Mouse (Mus musculus) embryonic fibroblast, embryonic 13.5 days (primary cell): ENCODE measurements at regions not wholly inside any gene's neighbourhood (a gene's known extent, or its start where the extent isn't known, plus 50 kb on each side); places are given as distances from the start of the nearest gene placed in this dataset.

ENCODE experiments used
- H3K27ac ChIP-seq: 2 replicates; pipeline ENCODE4 v1.5.1; 2012; ENCODE audit warnings: low read length, control low read depth, inconsistent platforms; ENCODE audit not compliant: insufficient read depth
- H3K4me1 ChIP-seq: 2 replicates; pipeline ENCODE4 v1.6.1; 2011; ENCODE audit warnings: low read length; ENCODE audit not compliant: control insufficient read depth, insufficient read depth
- H3K4me3 ChIP-seq: 2 replicates; pipeline ENCODE4 v1.5.1; 2011; ENCODE audit warnings: mild to moderate bottlenecking, control low read depth, low read length; ENCODE audit not compliant: insufficient read depth
- CTCF ChIP-seq: IDR thresholded peaks from 2 replicates; pipeline ENCODE4 v1.5.1; 2011; ENCODE audit warnings: mild to moderate bottlenecking, control low read depth, low read length, moderate library complexity, borderline replicate concordance; ENCODE audit not compliant: insufficient read depth
- POLR2A ChIP-seq: IDR thresholded peaks from 2 replicates; pipeline ENCODE4 v1.6.1; 2011; ENCODE audit warnings: low read depth, mild to moderate bottlenecking, control low read depth, low read length, moderate library complexity

DNA sequence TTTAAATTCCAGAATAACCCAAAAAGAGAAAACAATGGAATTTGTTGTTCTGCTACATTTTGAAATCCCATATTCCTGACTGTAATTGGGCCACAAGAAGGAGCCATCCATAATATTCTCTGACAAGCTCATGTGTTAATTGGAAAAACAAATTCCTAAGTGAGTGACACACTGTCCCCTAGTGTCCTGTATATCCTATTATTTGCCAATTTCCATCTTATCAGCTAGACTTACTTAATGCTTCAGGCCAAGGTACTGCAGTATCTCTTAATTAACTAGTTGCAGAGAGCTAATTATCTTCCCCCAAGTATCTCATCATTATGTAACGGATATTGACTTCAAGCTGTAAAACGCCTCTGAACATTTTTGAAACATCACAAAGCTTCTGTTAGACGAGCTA, 84.5 kb upstream of the Stxbp6 start:
- H3K4me1 ChIP-seq, result no peaks in the 10 kb centered on the region
- no peak overlapping the region for H3K4me3 ChIP-seq
- TF ChIP-seq CTCF, result no peak
- no peak for TF ChIP-seq POLR2A
- no peak overlapping the region for H3K27ac ChIP-seq

DNA sequence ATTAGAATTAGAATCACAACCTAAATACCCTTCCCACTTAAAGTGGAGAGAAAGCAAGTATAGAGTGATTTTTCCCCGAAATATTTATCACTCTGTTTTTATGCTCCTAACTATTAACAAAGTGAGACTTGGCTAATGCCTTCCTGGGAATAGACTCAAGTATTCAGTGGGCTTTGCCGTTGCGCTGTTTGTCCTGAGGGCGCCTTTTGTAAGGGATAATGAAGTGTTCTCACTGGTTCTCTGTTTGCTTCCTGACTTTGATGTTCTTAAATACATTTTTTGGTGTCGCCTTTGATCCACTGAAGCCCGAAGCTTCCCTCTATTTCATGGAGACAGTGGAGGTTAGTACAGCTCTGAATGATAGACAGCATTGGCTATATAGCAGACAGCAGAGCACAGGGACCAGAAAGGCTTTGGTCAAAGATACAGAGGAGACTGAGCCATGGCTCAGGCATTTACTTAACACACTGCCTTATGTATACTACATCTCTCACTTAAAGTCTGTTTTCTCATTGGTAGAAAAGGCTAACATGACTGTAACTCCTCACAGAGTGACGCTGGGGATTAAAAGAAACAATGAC, 63.0 kb upstream of the Stxbp6 start:
- Histone ChIP-seq H3K4me3 (no peak overlapping the region), H3K4me1 (no peaks in the 10 kb centered on the region), H3K27ac (no peak overlapping the region)
- no peak for TF ChIP-seq CTCF
- no peak for TF ChIP-seq POLR2A

DNA sequence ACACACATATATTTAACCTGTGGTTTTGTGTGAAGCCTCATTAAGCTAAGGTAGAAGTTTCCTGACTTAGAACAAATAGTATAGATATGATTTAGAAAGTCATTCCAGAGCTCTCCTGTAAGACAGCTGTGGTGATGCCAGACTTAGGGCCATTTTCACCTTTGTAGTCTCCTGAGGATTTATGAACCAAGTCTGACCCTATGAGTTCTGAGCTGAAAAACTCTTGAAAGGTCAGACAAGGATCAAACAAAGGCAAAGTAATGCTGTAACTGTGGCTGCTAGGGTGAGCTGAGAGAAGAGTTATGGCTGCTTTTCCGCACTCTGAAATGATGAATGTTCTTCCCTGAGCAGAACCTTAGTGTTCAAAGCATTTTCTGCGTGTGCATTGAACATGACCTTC, 58.9 kb upstream of the Stxbp6 start:
- no peak overlapping the region for H3K27ac ChIP-seq
- H3K4me1 ChIP-seq, result no peaks in the 10 kb centered on the region
- TF ChIP-seq POLR2A, result no peak
- TF ChIP-seq CTCF, result no peak
- no peak overlapping the region for H3K4me3 ChIP-seq

GRCm38 (mm10) chr12:45131139-45131538, 56.6 kb upstream of the Stxbp6 start:
- Histone ChIP-seq H3K27ac (no peak overlapping the region), H3K4me3 (no peak overlapping the region), H3K4me1 (no peaks in the 10 kb centered on the region)
- no peak for TF ChIP-seq CTCF

DNA sequence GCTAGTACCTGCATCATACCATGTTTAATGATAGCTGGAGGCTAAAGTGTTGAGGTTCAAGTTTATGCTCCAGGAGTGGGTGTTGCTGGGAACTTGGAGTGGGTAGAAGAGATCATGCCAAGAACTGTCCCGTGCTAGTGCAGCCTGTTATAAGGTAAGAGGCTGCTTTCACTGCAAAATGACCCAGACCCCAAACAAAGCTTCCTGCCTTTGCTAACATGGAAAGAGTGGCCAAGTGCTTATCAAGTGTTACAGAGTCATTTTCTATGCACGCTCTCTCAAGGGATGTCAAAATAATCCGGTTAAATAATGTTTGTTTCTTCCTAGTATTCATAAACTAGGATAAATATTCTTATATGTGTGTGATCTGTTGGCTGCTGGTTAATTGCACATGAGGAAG, 51.4 kb upstream of the Stxbp6 start:
- Histone ChIP-seq H3K27ac (no peak overlapping the region), H3K4me3 (no peak overlapping the region), H3K4me1 (no peaks in the 10 kb centered on the region)
- TF ChIP-seq CTCF, result no peak
- TF ChIP-seq POLR2A, result no peak
